Mouse (Mus musculus): ENCODE data around the gene Atp8b5. TPM values are rescaled to one million over a fixed set of nuclear protein-coding genes. Genes with fewer than 3 reads are reported as not detected.

The Atp8b5 gene
- polyA plus RNA-seq, 1 experiment, result not detected

- H3K27me3 ChIP-seq (ENCODE audit: control insufficient read depth), result no peaks in the 10 kb centered on the region
- H3K4me3 ChIP-seq (replicated peaks), result no peak overlapping the region
- H3K4me1 ChIP-seq (ENCODE audit: control insufficient read depth), result no peaks in the 10 kb centered on the region
- TF ChIP-seq TAL1 (IDR thresholded peaks at IDR 0.05; ENCODE audit: low read length) (no peak), GATA1 (IDR thresholded peaks at IDR 0.05; ENCODE audit: low read length) (no peak)
- no peaks in the 10 kb centered on the region for H3K9me3 ChIP-seq (ENCODE audit: control insufficient read depth, low read length)
- no peaks in the 10 kb centered on the region for H3K36me3 ChIP-seq (ENCODE audit: control insufficient read depth)
These were observed 20.3 kb downstream of the Atp8b5 start for GRCm38 (mm10) chr4:43287305-43287704.

- H3K9me3 ChIP-seq (ENCODE audit: control insufficient read depth, low read length), result no peaks in the 10 kb centered on the region
- TF ChIP-seq TAL1 (IDR thresholded peaks at IDR 0.05; ENCODE audit: low read length), result no peak
- no peak for TF ChIP-seq GATA1 (IDR thresholded peaks at IDR 0.05; ENCODE audit: low read length)
- no peaks in the 10 kb centered on the region for H3K27me3 ChIP-seq (ENCODE audit: control insufficient read depth)
- H3K4me3 ChIP-seq (replicated peaks), result no peak overlapping the region
- no peaks in the 10 kb centered on the region for H3K4me1 ChIP-seq (ENCODE audit: control insufficient read depth)
- H3K36me3 ChIP-seq (ENCODE audit: control insufficient read depth), result no peaks in the 10 kb centered on the region
These were observed 27.0 kb downstream of the Atp8b5 start for GRCm38 (mm10) chr4:43294001-43294400.

- TF ChIP-seq GATA1 (IDR thresholded peaks at IDR 0.05; ENCODE audit: low read length) (no peak), TAL1 (IDR thresholded peaks at IDR 0.05; ENCODE audit: low read length) (no peak)
- Histone ChIP-seq H3K9me3 (ENCODE audit: control insufficient read depth, low read length) (no peaks in the 10 kb centered on the region), H3K36me3 (ENCODE audit: control insufficient read depth) (no peaks in the 10 kb centered on the region), H3K4me3 (replicated peaks) (no peak overlapping the region), H3K27me3 (ENCODE audit: control insufficient read depth) (no peaks in the 10 kb centered on the region), H3K4me1 (ENCODE audit: control insufficient read depth) (no peaks in the 10 kb centered on the region)
These were observed 42.9 kb downstream of the Atp8b5 start for GRCm38 (mm10) chr4:43309696-43310338.

DNA sequence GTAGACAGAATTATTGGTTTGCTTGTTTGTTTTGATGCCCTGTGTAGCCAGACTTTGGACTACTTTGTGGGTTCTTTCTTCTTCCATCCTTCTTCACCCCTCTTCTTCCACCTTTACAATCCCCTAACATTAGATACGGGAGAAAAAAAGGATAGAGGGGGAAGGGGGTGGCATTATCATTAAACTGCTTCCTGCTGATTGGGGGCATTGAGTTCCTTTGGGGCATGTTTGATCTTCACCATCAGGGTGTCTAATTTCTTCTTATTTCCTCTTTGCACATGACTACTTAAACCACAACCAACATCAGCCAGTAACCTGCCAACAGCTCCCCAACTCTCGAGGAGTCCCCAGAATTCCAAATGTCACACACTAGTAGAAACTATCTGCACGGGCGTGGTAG, 54.6 kb downstream of the Atp8b5 start:
- H3K9me3 ChIP-seq (ENCODE audit: control insufficient read depth, low read length), result no peaks in the 10 kb centered on the region
- no peak for TF ChIP-seq TAL1 (IDR thresholded peaks at IDR 0.05; ENCODE audit: low read length)
- TF ChIP-seq GATA1 (IDR thresholded peaks at IDR 0.05; ENCODE audit: low read length), result no peak
- no peaks in the 10 kb centered on the region for H3K4me1 ChIP-seq (ENCODE audit: control insufficient read depth)
- no peaks in the 10 kb centered on the region for H3K36me3 ChIP-seq (ENCODE audit: control insufficient read depth)
- H3K4me3 ChIP-seq (replicated peaks), result no peak overlapping the region
- no peaks in the 10 kb centered on the region for H3K27me3 ChIP-seq (ENCODE audit: control insufficient read depth)

- Histone ChIP-seq H3K36me3 (ENCODE audit: control insufficient read depth) (no peaks in the 10 kb centered on the region), H3K27me3 (ENCODE audit: control insufficient read depth) (no peaks in the 10 kb centered on the region), H3K9me3 (ENCODE audit: control insufficient read depth, low read length) (no peaks in the 10 kb centered on the region), H3K4me3 (replicated peaks) (no peak overlapping the region), H3K4me1 (ENCODE audit: control insufficient read depth) (no peaks in the 10 kb centered on the region)
- no peak for TF ChIP-seq TAL1 (IDR thresholded peaks at IDR 0.05; ENCODE audit: low read length)
- no peak for TF ChIP-seq GATA1 (IDR thresholded peaks at IDR 0.05; ENCODE audit: low read length)
These were observed 55.4 kb downstream of the Atp8b5 start for GRCm38 (mm10) chr4:43322336-43322735.

DNA sequence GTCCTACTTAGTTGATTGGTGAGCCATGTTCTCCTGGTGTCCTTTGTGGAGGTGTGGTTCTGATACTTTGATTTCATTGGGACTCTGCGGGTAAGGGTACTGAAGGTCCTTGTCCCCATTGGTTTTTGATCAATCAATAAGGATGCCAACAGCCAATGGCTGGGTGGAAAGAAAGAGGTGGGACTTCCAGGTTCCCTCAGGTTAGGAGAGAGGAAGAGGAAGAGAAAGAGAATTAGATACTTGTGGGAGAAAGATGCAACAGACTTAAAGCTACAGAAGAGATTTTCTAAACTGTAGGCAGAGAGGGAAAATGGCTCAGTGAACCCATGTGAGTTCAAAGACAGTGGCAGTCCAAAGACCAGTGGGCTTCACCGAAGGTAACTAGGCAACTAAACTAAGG, 60.2 kb downstream of the Atp8b5 start:
- Histone ChIP-seq H3K27me3 (ENCODE audit: control insufficient read depth) (no peaks in the 10 kb centered on the region), H3K4me3 (replicated peaks) (no peak overlapping the region), H3K9me3 (ENCODE audit: control insufficient read depth, low read length) (no peaks in the 10 kb centered on the region), H3K36me3 (ENCODE audit: control insufficient read depth) (no peaks in the 10 kb centered on the region), H3K4me1 (ENCODE audit: control insufficient read depth) (no peaks in the 10 kb centered on the region)
- TF ChIP-seq TAL1 (IDR thresholded peaks at IDR 0.05; ENCODE audit: low read length) (no peak), GATA1 (IDR thresholded peaks at IDR 0.05; ENCODE audit: low read length) (no peak)

DNA sequence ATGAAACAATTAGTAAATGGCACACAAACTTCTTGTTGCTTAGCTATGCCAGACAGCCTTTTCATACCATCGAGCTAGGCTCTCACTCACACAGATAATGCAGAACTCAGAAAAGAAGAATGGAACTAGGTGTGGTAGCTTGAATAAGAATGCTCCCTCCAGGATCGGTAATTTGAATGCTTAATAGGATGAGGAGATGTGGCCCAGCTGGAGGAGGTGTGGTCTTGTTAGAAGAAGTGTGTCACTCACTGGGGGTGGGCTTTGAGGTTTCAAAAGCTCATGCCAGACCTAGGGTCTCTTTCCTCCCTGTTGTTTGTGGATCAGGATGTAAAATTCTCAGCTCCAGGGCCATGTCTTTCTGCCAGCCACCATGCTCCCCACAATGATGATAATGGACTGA, 67.8 kb downstream of the Atp8b5 start:
- Histone ChIP-seq H3K27me3 (ENCODE audit: control insufficient read depth) (no peaks in the 10 kb centered on the region), H3K4me3 (replicated peaks) (no peak overlapping the region), H3K4me1 (ENCODE audit: control insufficient read depth) (no peaks in the 10 kb centered on the region), H3K9me3 (ENCODE audit: control insufficient read depth, low read length) (peaks cover 4% of the 10 kb centered on the region; the same call in 1 of the 2 replicates), H3K36me3 (ENCODE audit: control insufficient read depth) (no peaks in the 10 kb centered on the region)
- TF ChIP-seq GATA1 (IDR thresholded peaks at IDR 0.05; ENCODE audit: low read length) (no peak), TAL1 (IDR thresholded peaks at IDR 0.05; ENCODE audit: low read length) (no peak)

- Histone ChIP-seq H3K36me3 (ENCODE audit: control insufficient read depth) (no peaks in the 10 kb centered on the region), H3K4me3 (replicated peaks) (no peak overlapping the region), H3K4me1 (ENCODE audit: control insufficient read depth) (no peaks in the 10 kb centered on the region), H3K27me3 (ENCODE audit: control insufficient read depth) (no peaks in the 10 kb centered on the region), H3K9me3 (ENCODE audit: control insufficient read depth, low read length) (peaks cover 4% of the 10 kb centered on the region; the same call in 1 of the 2 replicates)
- no peak for TF ChIP-seq GATA1 (IDR thresholded peaks at IDR 0.05; ENCODE audit: low read length)
- no peak for TF ChIP-seq TAL1 (IDR thresholded peaks at IDR 0.05; ENCODE audit: low read length)
These were observed 69.2 kb downstream of the Atp8b5 start for GRCm38 (mm10) chr4:43336176-43336575.

- no peaks in the 10 kb centered on the region for H3K36me3 ChIP-seq (ENCODE audit: control insufficient read depth)
- no peaks in the 10 kb centered on the region for H3K4me1 ChIP-seq (ENCODE audit: control insufficient read depth)
- TF ChIP-seq GATA1 (IDR thresholded peaks at IDR 0.05; ENCODE audit: low read length) (no peak), TAL1 (IDR thresholded peaks at IDR 0.05; ENCODE audit: low read length) (no peak)
- H3K4me3 ChIP-seq (replicated peaks), result no peak overlapping the region
- no peaks in the 10 kb centered on the region for H3K27me3 ChIP-seq (ENCODE audit: control insufficient read depth)
- H3K9me3 ChIP-seq (ENCODE audit: control insufficient read depth, low read length), result peaks cover 4% of the 10 kb centered on the region; the same call in 1 of the 2 replicates
These were observed 73.3 kb downstream of the Atp8b5 start for GRCm38 (mm10) chr4:43340096-43340804.

Measured in erythroblast, embryonic 14.5 days (primary cell).